Mouse (Mus musculus): ENCODE results near the gene Naa38. TPM values are rescaled to one million over a fixed set of nuclear protein-coding genes. Genes with fewer than 3 reads are reported as not detected.
"Not testable (repeated sequence)": the region's sequence is repeated elsewhere in the genome, so short reads cannot be mapped to it uniquely, and the experiment has no call there.

Naa38 gene
- 17.5 and 24.2 TPM in 2 replicates for polyA plus RNA-seq (2012)

- H3K27me3 ChIP-seq (ENCODE audit: control insufficient read depth): peaks cover 25% of the 10 kb centered on the region
- not testable (repeated sequence) for H3K9me3 ChIP-seq (ENCODE audit: control insufficient read depth, low read length)
- peaks cover 15% of the 10 kb centered on the region for H3K36me3 ChIP-seq (ENCODE audit: control insufficient read depth)
- H3K4me3 ChIP-seq (replicated peaks): peak within 1 kb of the TSS; percentile 84
- H3K4me1 ChIP-seq (ENCODE audit: control insufficient read depth): peaks cover 40% of the 10 kb centered on the region
Measured at GRCm38 (mm10) chr11:69395235-69395633, at the start of gene Naa38, which contains the start of gene Cyb5d1. Naa38 (plus strand) TSS chr11:69395487. Cyb5d1 (minus strand) TSS chr11:69395631.

GRCm38 (mm10) chr11:69346441-69346840 lies 48.8 kb upstream of the Naa38 start:
- no peaks in the 10 kb centered on the region for H3K4me1 ChIP-seq (ENCODE audit: control insufficient read depth)
- H3K27me3 ChIP-seq (ENCODE audit: control insufficient read depth): peaks cover 21% of the 10 kb centered on the region
- H3K4me3 ChIP-seq (replicated peaks): no peak overlapping the region
- no peak for TF ChIP-seq GATA1 (IDR thresholded peaks at IDR 0.05; ENCODE audit: low read length)
- no peak for TF ChIP-seq TAL1 (IDR thresholded peaks at IDR 0.05; ENCODE audit: low read length)
- H3K36me3 ChIP-seq (ENCODE audit: control insufficient read depth): peaks cover 5% of the 10 kb centered on the region; the same call in 1 of the 2 replicates
- no peaks in the 10 kb centered on the region for H3K9me3 ChIP-seq (ENCODE audit: control insufficient read depth, low read length)

- Histone ChIP-seq H3K36me3 (ENCODE audit: control insufficient read depth) (peaks cover 26% of the 10 kb centered on the region; the same call in 1 of the 2 replicates), H3K4me1 (ENCODE audit: control insufficient read depth) (no peaks in the 10 kb centered on the region), H3K27me3 (ENCODE audit: control insufficient read depth) (peaks cover 5% of the 10 kb centered on the region), H3K9me3 (ENCODE audit: control insufficient read depth, low read length) (no peaks in the 10 kb centered on the region), H3K4me3 (replicated peaks) (no peak overlapping the region)
- TF ChIP-seq GATA1 (IDR thresholded peaks at IDR 0.05; ENCODE audit: low read length) (no peak), TAL1 (IDR thresholded peaks at IDR 0.05; ENCODE audit: low read length) (no peak)
Measured at GRCm38 (mm10) chr11:69356544-69356943, 38.7 kb upstream of the Naa38 start.

GRCm38 (mm10) chr11:69357690-69358089 lies 37.6 kb upstream of the Naa38 start:
- Histone ChIP-seq H3K4me1 (ENCODE audit: control insufficient read depth) (no peaks in the 10 kb centered on the region), H3K9me3 (ENCODE audit: control insufficient read depth, low read length) (no peaks in the 10 kb centered on the region), H3K4me3 (replicated peaks) (no peak overlapping the region), H3K36me3 (ENCODE audit: control insufficient read depth) (peaks cover 26% of the 10 kb centered on the region; the same call in 1 of the 2 replicates), H3K27me3 (ENCODE audit: control insufficient read depth) (peaks cover 5% of the 10 kb centered on the region)
- no peak for TF ChIP-seq TAL1 (IDR thresholded peaks at IDR 0.05; ENCODE audit: low read length)
- no peak for TF ChIP-seq GATA1 (IDR thresholded peaks at IDR 0.05; ENCODE audit: low read length)

GRCm38 (mm10) chr11:69362021-69362420 lies 33.3 kb upstream of the Naa38 start:
- TF ChIP-seq TAL1 (IDR thresholded peaks at IDR 0.05; ENCODE audit: low read length) (no peak), GATA1 (IDR thresholded peaks at IDR 0.05; ENCODE audit: low read length) (no peak)
- no peak overlapping the region for H3K4me3 ChIP-seq (replicated peaks)
- peaks cover 18% of the 10 kb centered on the region; the same call in 1 of the 2 replicates for H3K36me3 ChIP-seq (ENCODE audit: control insufficient read depth)
- peaks cover 16% of the 10 kb centered on the region for H3K4me1 ChIP-seq (ENCODE audit: control insufficient read depth)
- no peaks in the 10 kb centered on the region for H3K9me3 ChIP-seq (ENCODE audit: control insufficient read depth, low read length)
- H3K27me3 ChIP-seq (ENCODE audit: control insufficient read depth): peaks cover 35% of the 10 kb centered on the region

- Histone ChIP-seq H3K9me3 (ENCODE audit: control insufficient read depth, low read length) (no peaks in the 10 kb centered on the region), H3K36me3 (ENCODE audit: control insufficient read depth) (peaks cover 16% of the 10 kb centered on the region; the same call in 1 of the 2 replicates), H3K4me3 (replicated peaks) (no peak overlapping the region), H3K27me3 (ENCODE audit: control insufficient read depth) (peaks cover 40% of the 10 kb centered on the region), H3K4me1 (ENCODE audit: control insufficient read depth) (peaks cover 21% of the 10 kb centered on the region)
- no peak for TF ChIP-seq GATA1 (IDR thresholded peaks at IDR 0.05; ENCODE audit: low read length)
- no peak for TF ChIP-seq TAL1 (IDR thresholded peaks at IDR 0.05; ENCODE audit: low read length)
Measured at GRCm38 (mm10) chr11:69362479-69362878, 32.8 kb upstream of the Naa38 start.

DNA sequence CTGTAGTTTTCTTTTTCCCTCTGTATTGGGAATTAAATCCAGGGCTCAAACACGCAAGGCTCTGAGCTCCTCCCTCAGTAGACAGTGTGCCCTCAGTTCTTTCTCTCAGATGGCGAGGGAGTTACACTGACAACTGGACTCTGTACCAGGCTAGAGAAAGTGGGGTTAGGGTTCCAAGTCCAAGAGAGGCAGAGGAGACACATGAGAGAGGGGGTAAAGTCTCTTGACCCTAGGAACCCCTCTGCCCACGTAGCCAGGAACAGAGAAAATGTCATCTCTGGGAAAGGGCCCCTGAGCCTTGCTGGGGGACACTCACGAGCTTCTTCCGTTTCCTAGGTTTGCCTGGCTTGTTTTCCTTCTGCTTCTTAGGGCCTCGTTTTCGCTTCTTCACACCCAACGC lies 30.9 kb upstream of the Naa38 start:
- Histone ChIP-seq H3K4me1 (ENCODE audit: control insufficient read depth) (peaks cover 37% of the 10 kb centered on the region), H3K9me3 (ENCODE audit: control insufficient read depth, low read length) (peaks cover 7% of the 10 kb centered on the region; the same call in 1 of the 2 replicates), H3K36me3 (ENCODE audit: control insufficient read depth) (peaks cover 12% of the 10 kb centered on the region; the same call in 1 of the 2 replicates), H3K4me3 (replicated peaks) (no peak overlapping the region), H3K27me3 (ENCODE audit: control insufficient read depth) (peaks cover 59% of the 10 kb centered on the region)
- TF ChIP-seq TAL1 (IDR thresholded peaks at IDR 0.05; ENCODE audit: low read length): no peak

- H3K27me3 ChIP-seq (ENCODE audit: control insufficient read depth): peaks cover 64% of the 10 kb centered on the region
- no peak overlapping the region for H3K4me3 ChIP-seq (replicated peaks)
- peaks cover 37% of the 10 kb centered on the region for H3K4me1 ChIP-seq (ENCODE audit: control insufficient read depth)
Measured at GRCm38 (mm10) chr11:69364910-69365309, 30.4 kb upstream of the Naa38 start.

DNA sequence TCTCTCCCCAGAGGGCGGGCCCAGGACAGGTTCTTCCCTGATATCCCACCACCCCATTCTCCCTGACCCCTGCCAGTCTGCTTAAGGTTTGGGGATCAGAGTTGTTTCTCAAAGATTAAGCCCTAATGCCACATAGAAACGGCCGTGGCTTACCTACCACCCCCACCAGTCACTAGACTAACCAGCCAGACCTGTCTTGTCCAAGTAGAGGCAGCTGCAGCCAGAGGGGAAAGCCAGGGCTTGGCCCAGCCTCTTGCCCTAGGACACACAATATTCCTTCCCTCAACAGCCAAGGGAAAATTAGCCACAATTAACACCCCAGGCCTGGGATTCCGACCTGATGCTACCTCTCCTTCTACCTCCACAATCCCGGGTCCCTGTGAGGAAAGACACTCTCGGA lies 29.6 kb upstream of the Naa38 start:
- Histone ChIP-seq H3K4me1 (ENCODE audit: control insufficient read depth) (peaks cover 39% of the 10 kb centered on the region), H3K36me3 (ENCODE audit: control insufficient read depth) (peaks cover 5% of the 10 kb centered on the region; the same call in 1 of the 2 replicates), H3K9me3 (ENCODE audit: control insufficient read depth, low read length) (peaks cover 7% of the 10 kb centered on the region; the same call in 1 of the 2 replicates), H3K4me3 (replicated peaks) (no peak overlapping the region), H3K27me3 (ENCODE audit: control insufficient read depth) (peaks cover 67% of the 10 kb centered on the region)
- TF ChIP-seq GATA1 (IDR thresholded peaks at IDR 0.05; ENCODE audit: low read length): no peak

More at GRCm38 (mm10) chr11:69364910-69365309, 30.4 kb upstream of the Naa38 start:
- TF ChIP-seq GATA1 (IDR thresholded peaks at IDR 0.05; ENCODE audit: low read length) (no peak), TAL1 (IDR thresholded peaks at IDR 0.05; ENCODE audit: low read length) (no peak)
- Histone ChIP-seq H3K36me3 (ENCODE audit: control insufficient read depth) (peaks cover 12% of the 10 kb centered on the region; the same call in 1 of the 2 replicates), H3K9me3 (ENCODE audit: control insufficient read depth, low read length) (peaks cover 7% of the 10 kb centered on the region; the same call in 1 of the 2 replicates)
